Mouse (Mus musculus) CD8-positive naive resting alpha-beta T cell, adult 57 days (primary cell): ENCODE measurements around the gene Mier1. TPM values are rescaled to one million over a fixed set of nuclear protein-coding genes. Genes with fewer than 3 reads are reported as not detected.

ENCODE experiments used
- total RNA-seq: library from RNA; stranded (reverse); gene quantifications from one replicate; pipeline ENCODE4 v1.2.4, GENCODE M21; 2023

Mier1 gene
- 106 TPM for total RNA-seq

DNA sequence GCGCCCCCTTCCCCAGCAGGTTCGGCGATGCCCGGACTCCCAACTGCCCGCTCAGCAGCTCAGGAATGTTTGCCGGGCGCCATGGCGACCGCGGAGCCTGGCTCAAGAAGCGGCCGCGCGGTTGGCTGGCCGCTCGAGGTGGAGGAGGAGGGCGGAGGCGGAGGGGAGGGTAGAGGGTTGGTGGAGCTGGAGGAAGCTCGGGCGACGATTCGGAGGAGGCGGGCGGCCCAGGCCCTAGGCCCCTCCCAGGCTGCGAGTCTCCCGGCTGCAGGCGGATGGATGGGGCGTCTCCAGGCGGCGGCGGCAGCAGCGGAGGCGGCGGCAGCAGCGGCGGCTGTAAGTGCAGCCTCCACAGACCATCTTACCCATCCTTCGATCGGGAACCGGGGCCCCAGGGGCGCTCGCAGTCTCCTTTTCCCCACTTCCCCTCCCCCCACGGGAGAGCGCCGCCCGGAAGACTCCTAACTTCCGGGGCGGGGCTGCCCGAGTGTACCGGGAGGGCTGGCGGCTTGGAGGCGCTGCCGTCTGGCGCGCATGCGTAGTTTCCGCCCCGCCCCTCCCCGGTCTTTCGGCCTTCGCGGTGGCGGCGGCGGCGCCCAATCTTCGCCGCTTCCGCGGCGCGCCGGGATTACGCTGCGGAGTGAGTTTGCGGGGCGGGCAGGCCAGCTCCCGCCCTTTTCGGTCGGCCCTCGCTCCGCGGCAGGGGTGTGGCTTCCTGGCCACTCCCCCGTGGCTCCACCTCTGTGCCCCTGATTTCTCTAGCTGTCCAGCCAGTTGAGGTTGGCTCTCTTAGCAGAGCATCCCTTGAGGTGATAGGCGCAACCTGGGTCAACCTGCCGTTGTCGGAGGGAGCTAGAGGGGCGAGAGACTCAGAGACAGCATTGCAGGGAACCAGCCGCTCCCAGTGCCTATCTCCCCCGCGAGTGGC is at the start of gene Mier1, which contains the start of gene Wdr78:
Mier1 (plus strand) TSS at position 207 of the 928 bp plus-strand sequence.
Wdr78 (minus strand) TSS at position 372 of the 928 bp plus-strand sequence.

Other genes starting within 250 kb of the Mier1 start
- not detected for gene Tctex1d1, start 135.8 kb upstream of the Mier1 start, total RNA-seq
- gene Insl5, start 87.5 kb upstream of the Mier1 start, total RNA-seq: not detected
- gene Wdr78, start 165 bp downstream of the Mier1 start, total RNA-seq: 8.5 TPM
- 32.1 TPM for gene Slc35d1, start 100.8 kb downstream of the Mier1 start, total RNA-seq
- not detected for gene 4921539E11Rik, start 176.5 kb downstream of the Mier1 start, total RNA-seq
- 19.2 TPM for gene Oma1, start 199.4 kb downstream of the Mier1 start, total RNA-seq